Mouse (Mus musculus): ENCODE measurements around the gene Dusp1. TPM values are rescaled to one million over a fixed set of nuclear protein-coding genes. Genes with fewer than 3 reads are reported as not detected.

Dusp1 gene
- polyA plus RNA-seq, 1 experiment from 2014 or later, result 36.8 TPM

DNA sequence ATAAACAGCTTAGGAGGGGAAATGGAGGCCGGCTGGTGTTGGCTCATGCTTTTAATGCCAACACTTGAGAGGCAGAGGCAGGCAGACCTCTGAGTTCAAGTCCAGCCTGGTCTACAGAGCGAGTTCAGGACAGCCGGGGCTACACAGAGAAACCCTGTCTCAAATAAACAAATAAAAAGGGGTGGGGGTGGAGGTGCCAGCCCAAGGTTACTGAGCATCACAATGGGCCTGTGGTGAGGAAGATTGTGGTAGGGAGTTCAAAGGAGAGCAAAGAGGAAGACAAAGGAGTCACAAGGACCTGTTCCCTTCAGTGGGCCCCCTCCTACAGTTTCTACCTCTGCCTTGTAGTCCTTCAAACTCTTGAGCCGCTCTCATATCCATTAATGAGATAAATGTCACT lies 50.7 kb downstream of the Dusp1 start:
- H3K4me1 ChIP-seq (replicated peaks), result peaks cover 23% of the 10 kb centered on the region
- peaks cover 5% of the 10 kb centered on the region for H3K36me3 ChIP-seq
- WGBS, result 50% methylated on average over 4 of the region's 4 CpGs
- no peak overlapping the region for H3K27ac ChIP-seq
- no peak for DNase-seq (ENCODE audit: low spot score)
- H3K27me3 ChIP-seq (ENCODE audit: insufficient read depth, poor library complexity, severe bottlenecking), result peaks cover 15% of the 10 kb centered on the region; the same call in 1 of the 2 replicates
- no peaks in the 10 kb centered on the region for H3K9me3 ChIP-seq
- no peak overlapping the region for H3K4me3 ChIP-seq

DNA sequence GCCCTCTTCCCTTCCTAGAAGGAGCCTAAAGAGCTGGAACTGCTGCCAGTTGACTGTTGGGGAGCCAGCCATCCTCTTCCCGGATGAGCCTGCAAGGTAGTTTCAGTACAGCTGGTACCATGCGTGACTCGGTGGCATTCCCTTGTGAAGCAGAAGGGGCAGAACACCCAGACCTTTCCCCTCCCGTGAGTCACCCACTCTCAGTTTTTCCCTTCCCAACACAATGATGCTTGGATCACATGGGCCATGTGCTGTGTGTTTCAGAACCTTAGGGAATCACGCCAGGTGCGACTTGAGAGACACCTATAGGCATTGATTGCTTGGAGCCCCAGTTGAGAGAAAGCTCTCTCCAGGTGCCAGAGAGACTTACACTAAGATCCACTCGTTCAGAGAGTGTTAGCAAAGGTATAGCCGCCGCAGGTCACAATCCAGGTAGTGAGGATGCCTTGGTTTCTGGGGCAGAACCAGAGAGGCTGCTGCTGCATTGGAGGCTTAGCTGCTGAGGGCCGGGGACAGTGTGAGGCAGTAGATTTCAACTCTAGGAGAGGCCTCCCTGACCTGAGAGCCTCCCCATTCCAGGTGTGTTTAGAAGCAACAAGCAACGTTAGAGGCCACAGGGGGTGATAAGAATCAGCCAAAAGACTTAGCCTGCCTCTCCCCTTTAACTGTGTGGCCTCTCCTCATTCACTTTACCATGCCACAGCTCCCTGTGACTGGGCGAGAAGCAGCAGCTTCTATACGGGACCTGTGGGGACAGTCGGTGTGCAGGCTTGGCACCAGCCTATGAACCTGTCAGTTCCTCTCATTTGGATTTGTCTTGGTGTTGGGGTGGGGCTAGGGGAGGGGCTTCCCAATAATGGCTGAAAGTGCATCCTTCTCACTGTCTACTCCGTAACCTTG lies 51.5 kb downstream of the Dusp1 start:
- Histone ChIP-seq H3K36me3 (peaks cover 14% of the 10 kb centered on the region), H3K4me3 (no peak overlapping the region), H3K27me3 (ENCODE audit: insufficient read depth, poor library complexity, severe bottlenecking) (peaks cover 15% of the 10 kb centered on the region; the same call in 1 of the 2 replicates), H3K9me3 (no peaks in the 10 kb centered on the region), H3K4me1 (replicated peaks) (peaks cover 31% of the 10 kb centered on the region), H3K27ac (no peak overlapping the region)
- 72% methylated on average over 15 of the region's 15 CpGs for WGBS
- DNase-seq (ENCODE audit: low spot score), result no peak

DNA sequence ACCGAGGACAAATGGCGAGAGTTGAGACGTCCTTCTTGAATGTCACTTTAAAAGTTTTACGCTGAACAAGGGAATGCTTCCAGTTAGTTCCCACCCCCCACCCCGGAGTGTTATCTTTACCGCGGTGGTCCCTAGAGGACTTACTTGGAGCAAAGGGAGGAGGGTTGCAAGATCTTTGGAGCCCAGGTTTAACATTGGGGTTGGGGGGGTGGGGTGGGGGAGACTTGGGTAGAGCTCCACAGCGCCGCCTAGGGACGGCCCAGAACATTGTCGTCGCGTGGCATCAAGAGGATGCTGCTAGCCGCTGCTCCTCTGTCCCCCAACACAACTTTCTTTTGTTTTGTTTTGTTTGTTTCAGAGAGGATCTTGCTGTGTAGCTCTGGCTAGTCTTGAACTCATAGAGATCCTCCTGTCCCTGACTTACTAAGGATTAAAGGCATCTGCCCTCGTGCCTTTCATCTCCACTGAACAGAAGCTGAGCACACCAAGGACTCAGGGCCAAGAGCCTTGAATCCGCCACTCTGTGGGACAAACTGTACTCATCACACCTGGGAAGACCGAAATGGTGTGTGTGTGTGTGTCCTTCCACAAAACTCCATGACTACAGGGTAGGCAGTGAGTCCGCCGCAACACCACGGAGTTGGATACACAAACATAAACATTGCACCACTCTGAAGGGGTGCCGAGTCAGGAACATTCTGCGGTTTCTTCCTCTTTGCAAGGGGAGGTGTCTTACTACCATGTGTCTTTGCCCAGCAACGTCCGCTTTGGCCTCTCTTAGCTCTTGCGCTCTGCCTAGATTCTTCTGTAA lies 52.8 kb downstream of the Dusp1 start:
- 28% methylated on average over 25 of the region's 25 CpGs for WGBS
- Histone ChIP-seq H3K27me3 (ENCODE audit: insufficient read depth, poor library complexity, severe bottlenecking) (peaks cover 15% of the 10 kb centered on the region; the same call in 1 of the 2 replicates), H3K4me1 (replicated peaks) (peaks cover 44% of the 10 kb centered on the region), H3K36me3 (peaks cover 20% of the 10 kb centered on the region), H3K4me3 (peak overlapping the region; percentile 82), H3K27ac (peak overlapping the region; percentile 98), H3K9me3 (no peaks in the 10 kb centered on the region)
- DNase-seq (ENCODE audit: low spot score), result peak; percentile 84

DNA sequence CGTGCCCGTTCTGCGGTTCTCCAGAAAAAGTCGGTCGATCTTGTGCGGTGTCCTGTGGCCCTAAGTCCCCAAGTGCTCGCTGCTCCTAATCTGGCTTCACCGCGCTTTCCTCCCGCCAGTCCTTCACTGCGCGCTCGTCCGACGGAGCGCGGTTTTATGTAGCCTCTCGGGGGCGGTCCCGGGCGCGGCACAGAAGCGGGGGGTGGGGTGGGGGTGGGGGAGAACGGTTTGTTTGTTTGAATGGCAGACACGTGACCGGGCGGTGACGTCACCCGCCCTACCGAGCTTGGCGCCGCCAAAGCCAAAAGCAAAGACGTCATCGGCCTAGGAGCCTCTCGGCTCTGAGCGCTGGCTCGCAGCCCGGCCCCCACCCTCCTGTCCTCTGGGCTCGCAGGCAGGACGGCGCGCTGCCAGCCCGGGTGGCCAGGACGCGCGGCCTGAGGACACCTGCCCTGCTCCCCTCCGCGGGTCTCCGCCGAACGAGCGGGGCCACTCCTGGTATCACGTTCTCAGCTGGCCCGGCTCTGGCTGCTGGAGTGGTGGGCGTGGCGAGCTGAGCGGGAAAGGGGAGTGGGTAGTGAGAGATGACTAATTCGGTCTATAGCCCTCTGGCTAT lies 53.5 kb downstream of the Dusp1 start:
- peaks cover 51% of the 10 kb centered on the region for H3K4me1 ChIP-seq (replicated peaks)
- H3K27ac ChIP-seq, result peak overlapping the region; percentile 98
- H3K9me3 ChIP-seq, result no peaks in the 10 kb centered on the region
- WGBS, result under 1% methylated on average over 58 of the region's 58 CpGs
- peaks cover 15% of the 10 kb centered on the region; the same call in 1 of the 2 replicates for H3K27me3 ChIP-seq (ENCODE audit: insufficient read depth, poor library complexity, severe bottlenecking)
- peak; percentile 98 for DNase-seq (ENCODE audit: low spot score)
- peaks cover 20% of the 10 kb centered on the region for H3K36me3 ChIP-seq
- peak overlapping the region; percentile 82 for H3K4me3 ChIP-seq

DNA sequence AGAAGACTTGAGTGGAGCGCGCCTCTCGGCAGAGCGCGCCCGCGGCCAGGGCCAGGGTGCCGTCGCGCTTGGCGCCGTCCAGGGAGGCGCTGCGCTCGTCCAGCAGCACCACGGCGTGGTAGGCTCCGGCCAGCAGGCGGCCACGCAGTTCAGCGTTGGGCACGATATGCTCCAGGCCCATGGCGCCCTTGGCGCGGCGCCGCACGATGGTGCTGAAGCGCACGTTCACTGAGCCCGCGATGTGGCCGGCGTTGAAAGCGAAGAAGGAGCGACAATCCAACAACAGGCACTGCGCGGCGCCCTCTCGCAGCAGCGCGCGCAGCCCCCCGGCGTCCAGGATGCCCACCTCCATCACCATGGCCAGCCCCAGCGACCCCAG lies 54.0 kb downstream of the Dusp1 start:
- DNase-seq (ENCODE audit: low spot score), result peak; percentile 83
- Histone ChIP-seq H3K4me1 (replicated peaks) (peaks cover 56% of the 10 kb centered on the region), H3K27ac (peak overlapping the region; percentile 98), H3K9me3 (no peaks in the 10 kb centered on the region), H3K4me3 (peak overlapping the region; percentile 82), H3K27me3 (ENCODE audit: insufficient read depth, poor library complexity, severe bottlenecking) (peaks cover 15% of the 10 kb centered on the region; the same call in 1 of the 2 replicates), H3K36me3 (peaks cover 20% of the 10 kb centered on the region)
- under 1% methylated on average over 46 of the region's 46 CpGs for WGBS

- DNase-seq (ENCODE audit: low spot score), result no peak
- H3K27ac ChIP-seq, result peak overlapping the region; percentile 98
- peaks cover 20% of the 10 kb centered on the region for H3K36me3 ChIP-seq
- H3K4me3 ChIP-seq, result peak overlapping the region; percentile 82
- WGBS, result 26% methylated on average over 24 of the region's 24 CpGs
- H3K9me3 ChIP-seq, result no peaks in the 10 kb centered on the region
- peaks cover 63% of the 10 kb centered on the region for H3K4me1 ChIP-seq (replicated peaks)
- peaks cover 15% of the 10 kb centered on the region; the same call in 1 of the 2 replicates for H3K27me3 ChIP-seq (ENCODE audit: insufficient read depth, poor library complexity, severe bottlenecking)
These were observed 54.7 kb downstream of the Dusp1 start for GRCm38 (mm10) chr17:26506997-26507871.

DNA sequence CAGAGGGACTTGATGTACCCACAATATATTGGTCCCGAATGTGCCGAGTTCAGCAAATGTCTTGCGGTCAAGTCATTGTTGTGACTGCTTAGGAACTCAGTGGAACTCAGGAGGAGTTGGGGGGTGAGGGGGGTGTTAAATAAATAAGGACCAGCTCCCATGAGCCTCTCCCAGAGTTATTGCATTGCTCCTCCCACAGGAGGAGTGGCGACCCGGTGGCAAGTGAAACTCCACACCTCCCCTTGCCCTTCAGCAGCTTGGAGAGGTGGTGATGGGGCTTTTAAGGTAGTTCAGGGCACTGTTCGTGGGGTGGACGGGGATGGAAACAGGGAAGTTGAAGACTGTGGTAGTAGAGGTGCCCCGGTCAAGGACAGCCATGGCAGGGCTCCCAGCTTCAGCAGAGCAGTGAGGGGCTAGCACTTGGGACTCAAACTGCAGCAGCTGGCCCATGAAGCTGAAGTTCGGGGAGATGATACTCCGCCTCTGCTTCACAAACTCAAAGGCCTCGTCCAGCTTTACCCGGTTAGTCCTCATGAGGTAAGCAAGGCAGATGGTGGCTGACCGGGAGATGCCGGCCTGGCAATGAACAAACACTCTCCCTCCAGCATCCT lies 55.8 kb downstream of the Dusp1 start:
- Histone ChIP-seq H3K4me1 (replicated peaks) (peaks cover 70% of the 10 kb centered on the region), H3K9me3 (no peaks in the 10 kb centered on the region), H3K27ac (0 out of 2 replicates have a peak overlapping the region, but pooled peaks have one; percentile 4), H3K36me3 (peaks cover 20% of the 10 kb centered on the region), H3K4me3 (peak overlapping the region; percentile 82), H3K27me3 (ENCODE audit: insufficient read depth, poor library complexity, severe bottlenecking) (peaks cover 12% of the 10 kb centered on the region; the same call in 1 of the 2 replicates)
- WGBS, result 80% methylated on average over 14 of the region's 14 CpGs
- no peak for DNase-seq (ENCODE audit: low spot score)

DNA sequence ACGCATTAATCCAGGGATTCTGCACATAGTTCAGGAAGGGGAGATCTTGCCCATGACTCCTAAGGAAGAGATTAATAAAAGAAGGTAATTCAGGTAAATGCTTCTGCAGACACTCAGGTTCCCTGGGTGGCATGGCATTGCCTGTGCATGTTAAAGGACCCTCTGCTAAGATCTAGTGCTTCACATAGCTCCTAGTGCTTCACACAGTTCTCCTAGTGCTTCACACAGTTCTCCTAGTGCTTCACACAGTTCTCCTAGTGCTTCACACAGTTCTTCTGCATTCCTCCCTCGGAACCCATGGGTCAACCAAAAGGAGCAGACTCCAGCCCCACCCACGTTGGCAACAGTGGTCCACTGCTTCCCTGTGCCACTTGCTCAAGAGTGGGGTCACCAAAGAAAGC lies 56.7 kb downstream of the Dusp1 start:
- Histone ChIP-seq H3K9me3 (no peaks in the 10 kb centered on the region), H3K27me3 (ENCODE audit: insufficient read depth, poor library complexity, severe bottlenecking) (peaks cover 2% of the 10 kb centered on the region; the same call in 1 of the 2 replicates), H3K27ac (no peak overlapping the region), H3K4me3 (0 out of 2 replicates have a peak overlapping the region, but pooled peaks have one; percentile 13), H3K36me3 (peaks cover 20% of the 10 kb centered on the region), H3K4me1 (replicated peaks) (peaks cover 70% of the 10 kb centered on the region)
- WGBS, result 84% methylated on average over 3 of the region's 3 CpGs
- no peak for DNase-seq (ENCODE audit: low spot score)

DNA sequence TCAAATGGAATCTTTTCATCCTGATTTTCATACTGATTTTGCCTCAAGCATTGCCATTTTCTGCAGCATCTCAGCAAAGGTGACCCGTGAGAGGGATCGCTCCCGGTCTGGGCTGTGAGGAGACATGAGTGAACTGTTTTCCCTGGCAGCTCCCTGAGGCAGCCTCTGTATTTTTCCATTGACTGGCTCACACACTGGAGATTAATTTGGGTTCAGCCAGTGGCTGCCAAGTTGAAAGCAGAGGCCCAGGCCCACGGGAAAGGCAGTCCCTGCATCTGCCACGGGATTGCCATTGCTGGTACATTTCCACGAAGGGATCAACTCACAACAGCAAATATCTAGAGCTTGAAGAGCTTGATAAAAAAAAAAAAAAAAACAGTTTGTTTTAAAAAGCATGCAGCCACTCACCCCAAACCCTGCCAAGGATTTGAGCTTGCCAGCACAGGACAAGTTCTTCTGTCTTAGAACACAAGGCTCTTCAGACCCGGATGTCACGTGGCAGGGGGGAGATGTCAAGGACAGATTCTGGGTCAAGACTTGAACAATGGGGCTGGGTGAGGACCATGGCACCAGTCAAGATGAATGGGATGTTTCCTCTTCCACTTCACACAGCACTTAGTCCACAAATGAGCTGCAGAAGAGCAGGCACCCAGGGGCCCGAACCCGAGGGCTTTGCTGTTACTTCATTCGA lies 57.8 kb downstream of the Dusp1 start:
- peak; percentile 37 for DNase-seq (ENCODE audit: low spot score)
- WGBS, result 41% methylated on average over 11 of the region's 11 CpGs
- H3K27me3 ChIP-seq (ENCODE audit: insufficient read depth, poor library complexity, severe bottlenecking), result no peaks in the 10 kb centered on the region
- peak overlapping the region; percentile 48 for H3K4me3 ChIP-seq
- peaks cover 63% of the 10 kb centered on the region for H3K4me1 ChIP-seq (replicated peaks)
- H3K36me3 ChIP-seq, result peaks cover 20% of the 10 kb centered on the region
- no peaks in the 10 kb centered on the region for H3K9me3 ChIP-seq
- H3K27ac ChIP-seq, result peak overlapping the region; percentile 95

DNA sequence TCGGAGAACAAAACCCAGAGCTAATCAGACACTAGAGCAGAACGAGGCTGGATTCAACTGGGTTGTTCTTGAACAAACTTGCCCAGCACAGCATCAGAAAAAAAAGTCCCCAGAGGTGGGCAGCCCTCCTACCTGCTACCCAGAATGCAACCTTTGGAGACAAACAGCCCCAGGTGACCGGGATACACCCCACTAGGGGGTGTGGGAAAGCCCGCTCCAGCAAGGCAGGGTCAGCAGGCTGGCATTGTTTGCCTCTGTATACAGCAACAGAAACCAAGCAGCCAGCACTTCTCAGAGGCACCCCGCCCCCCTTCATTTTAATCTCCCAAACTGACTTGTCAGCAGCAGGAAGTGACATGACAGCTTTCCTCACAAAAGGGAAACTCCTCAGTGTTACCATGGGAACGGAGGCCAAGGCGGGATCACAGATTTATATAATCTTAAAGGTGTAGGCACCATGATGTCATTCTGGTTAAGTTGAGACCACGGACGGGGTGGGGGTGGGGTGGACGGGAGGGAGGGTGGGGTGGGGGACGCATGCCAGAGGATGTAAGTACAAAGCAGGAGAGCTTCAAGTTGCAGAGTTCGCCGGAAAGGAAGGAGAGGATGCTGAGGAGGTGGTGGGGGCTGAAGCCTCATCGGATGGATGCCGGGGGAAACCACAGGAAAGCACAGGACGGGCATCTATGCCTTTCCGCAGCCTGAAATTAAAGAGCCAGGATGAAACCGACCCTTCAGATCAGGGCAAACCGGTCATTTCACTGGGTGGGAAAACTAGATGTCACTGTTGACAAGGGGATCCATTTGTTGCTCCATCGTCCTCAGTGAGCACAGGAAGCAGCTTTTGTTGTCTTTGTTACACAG lies 58.9 kb downstream of the Dusp1 start:
- H3K27me3 ChIP-seq (ENCODE audit: insufficient read depth, poor library complexity, severe bottlenecking), result no peaks in the 10 kb centered on the region
- peak overlapping the region; percentile 95 for H3K27ac ChIP-seq
- peak overlapping the region; percentile 48 for H3K4me3 ChIP-seq
- H3K9me3 ChIP-seq, result no peaks in the 10 kb centered on the region
- 3% methylated on average over 20 of the region's 20 CpGs for WGBS
- H3K36me3 ChIP-seq, result peaks cover 20% of the 10 kb centered on the region
- DNase-seq (ENCODE audit: low spot score), result peak; percentile 89
- H3K4me1 ChIP-seq (replicated peaks), result peaks cover 60% of the 10 kb centered on the region
